Mouse (Mus musculus) embryo, embryonic 9.5 days (tissue): ENCODE results near the gene Lclat1.
A peak's percentile ranks its signal among the peaks of the same experiment; 100 is the strongest.

Experiments used
- DNase-seq: peaks from one replicate; pipeline ENCODE4 v3.0.0-alpha.2; 2017; ENCODE audit errors: extremely low spot score

Lclat1 gene

GRCm38 (mm10) chr17:73091368-73091767, 16.4 kb upstream of the Lclat1 start:
- no peak for DNase-seq

GRCm38 (mm10) chr17:73092103-73093097, 15.4 kb upstream of the Lclat1 start:
- DNase-seq: no peak

DNA sequence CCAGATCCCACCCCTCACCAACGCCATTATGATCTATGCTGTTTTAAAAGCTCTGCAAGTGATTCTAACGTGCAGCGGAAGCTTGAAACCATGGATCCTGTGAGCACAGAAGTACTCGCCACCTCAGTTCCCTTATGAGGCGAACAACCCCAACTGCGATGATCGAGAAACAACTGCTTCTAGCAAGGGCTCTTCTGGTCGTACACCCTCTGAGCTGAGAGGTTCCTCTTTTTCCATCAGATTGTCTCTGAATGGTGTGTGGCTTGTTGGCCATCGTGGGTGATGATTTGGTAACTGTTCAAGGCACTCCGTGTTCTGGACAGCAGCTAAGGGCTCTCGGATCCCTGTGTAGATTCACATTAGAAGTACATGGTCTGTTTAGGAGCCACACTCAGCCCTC, 12.7 kb upstream of the Lclat1 start:
- no peak for DNase-seq

DNA sequence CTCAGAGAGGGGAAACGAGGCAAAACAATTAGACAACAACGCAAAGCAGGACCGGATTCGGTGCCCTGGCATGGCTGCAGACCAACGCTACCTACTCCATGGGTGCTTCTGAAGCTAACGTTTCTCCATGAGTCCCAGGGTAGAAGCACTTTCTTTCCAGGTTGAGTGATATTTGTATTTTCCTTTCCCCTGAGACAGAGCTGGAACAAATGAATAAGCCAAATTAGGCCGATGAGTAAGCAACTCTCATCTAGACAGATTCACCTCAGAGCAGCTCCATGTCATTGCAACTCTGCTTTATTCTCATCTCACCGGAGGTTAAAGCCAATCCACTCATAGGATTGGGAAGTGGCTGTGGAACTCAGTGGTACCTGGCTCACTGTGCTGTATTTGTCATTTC, 12.2 kb upstream of the Lclat1 start:
- no peak for DNase-seq

- no peak for DNase-seq
Measured at GRCm38 (mm10) chr17:73096484-73096883, 11.3 kb upstream of the Lclat1 start.

GRCm38 (mm10) chr17:73098636-73099035, 9.1 kb upstream of the Lclat1 start:
- no peak for DNase-seq

DNA sequence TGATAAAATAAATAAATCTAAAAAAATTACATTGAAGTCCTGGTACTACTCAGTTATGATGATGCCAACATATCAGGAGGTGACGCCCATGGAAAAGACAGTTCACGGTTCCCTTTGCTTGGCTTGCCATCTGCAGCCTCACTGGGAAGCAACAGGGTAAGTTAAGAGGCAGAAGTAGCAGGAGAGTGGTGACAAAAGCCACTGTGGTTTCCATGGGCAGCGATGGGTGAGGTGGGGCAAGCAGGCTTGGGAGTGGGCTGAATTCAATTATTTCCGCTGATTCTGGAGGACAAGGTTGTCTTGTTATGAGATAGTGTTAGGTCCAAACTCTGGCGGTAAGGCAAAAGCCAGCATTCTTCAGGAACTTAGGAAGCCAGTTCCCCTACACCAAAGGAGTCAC, 7.4 kb upstream of the Lclat1 start:
- DNase-seq: no peak

- DNase-seq: no peak
Measured at GRCm38 (mm10) chr17:73102538-73102937, 5.2 kb upstream of the Lclat1 start.

DNA sequence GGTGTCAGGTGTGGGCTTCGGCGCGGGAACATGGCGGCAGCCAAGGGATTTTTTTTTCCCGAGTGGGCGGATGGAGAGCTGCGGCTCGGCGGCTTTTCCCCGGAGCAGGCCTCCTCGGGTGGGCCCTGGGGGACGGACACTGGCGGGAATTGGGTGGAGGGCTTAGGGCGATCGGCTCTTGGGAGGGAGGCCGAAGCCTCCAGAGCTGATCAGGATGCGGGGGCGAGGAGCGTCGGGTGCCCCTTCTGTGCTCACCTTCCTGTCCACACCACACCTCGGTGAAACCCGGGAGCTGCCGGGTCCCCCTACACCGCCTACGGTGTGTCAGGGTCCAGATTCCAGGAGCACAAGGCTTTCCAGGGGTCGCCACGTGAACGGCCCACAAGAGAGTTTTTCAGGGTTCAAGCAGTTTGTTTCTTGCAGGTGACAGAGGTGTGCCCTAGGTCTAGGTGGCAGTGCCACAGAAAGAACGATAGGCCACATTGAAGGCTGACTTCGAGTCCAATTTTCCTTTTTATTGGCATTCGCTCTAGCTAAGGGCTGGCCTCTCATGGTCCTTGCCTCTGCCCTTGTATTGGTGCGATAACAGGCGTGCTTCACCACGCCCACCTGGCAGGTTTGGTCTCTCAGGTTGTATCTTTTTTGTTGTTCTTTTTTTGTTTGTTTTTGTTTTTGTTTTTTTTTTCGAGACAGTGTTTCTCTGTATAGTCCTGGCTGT, 544 bp downstream of the Lclat1 start:
- no peak for DNase-seq

DNA sequence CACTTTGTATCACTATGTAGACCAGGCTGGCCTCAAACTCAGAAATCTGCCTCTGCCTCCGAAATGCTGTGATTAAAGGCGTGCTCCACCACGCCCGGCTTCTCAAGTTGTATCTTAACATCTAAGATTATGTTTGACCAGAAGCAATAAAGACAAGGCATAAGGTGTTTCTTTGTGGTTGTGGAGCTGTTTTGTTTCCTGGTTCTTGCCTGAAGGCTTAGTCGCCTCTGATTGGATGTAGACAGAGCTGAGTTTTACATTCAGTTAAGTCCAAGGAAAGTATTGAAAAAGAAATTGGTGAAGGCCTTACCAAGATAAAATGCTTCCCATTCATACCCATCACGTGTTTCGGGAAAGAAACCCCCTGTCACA, 1.1 kb downstream of the Lclat1 start:
- DNase-seq: no peak

DNA sequence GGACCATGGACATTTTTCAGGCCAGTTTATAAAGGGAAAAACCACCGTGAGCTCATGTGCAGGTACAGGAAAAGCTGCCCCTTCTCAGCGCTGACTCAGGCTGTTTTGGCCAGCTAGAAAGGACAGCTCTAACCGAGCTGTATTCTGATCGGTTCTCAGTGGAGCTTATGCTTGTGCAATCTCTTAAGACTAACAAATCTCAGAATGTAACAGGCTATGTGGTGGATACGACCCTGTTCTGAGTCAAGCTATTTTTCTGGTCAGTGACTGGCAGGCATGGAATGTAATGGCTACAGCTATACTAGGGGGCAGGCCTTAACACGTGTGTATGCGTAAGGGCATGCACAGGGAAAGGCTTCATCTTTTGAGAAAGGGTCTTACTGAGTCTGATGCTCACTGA, 4.3 kb downstream of the Lclat1 start:
- DNase-seq: no peak

DNA sequence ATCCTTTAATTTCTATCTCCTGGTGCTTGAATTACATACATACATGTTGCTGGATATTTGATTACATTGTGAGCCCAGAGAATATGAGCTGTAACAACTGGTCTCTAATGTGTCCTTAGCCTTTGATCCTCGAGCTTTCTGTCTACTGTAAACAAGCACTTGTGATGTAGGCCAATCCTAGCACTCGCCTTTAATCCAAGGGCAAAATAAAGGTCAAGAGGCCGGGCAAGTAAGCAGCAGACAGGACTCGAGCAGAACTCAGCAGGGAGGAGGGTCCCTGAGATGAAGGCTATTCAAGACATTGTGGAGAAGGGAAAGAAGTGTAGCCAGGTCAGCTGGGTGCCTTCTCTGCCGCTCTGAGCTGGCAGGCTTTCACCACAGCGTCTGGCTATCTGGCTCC, 4.8 kb downstream of the Lclat1 start:
- DNase-seq: peak; percentile 33

- DNase-seq: no peak
Measured at GRCm38 (mm10) chr17:73113230-73113629, 5.4 kb downstream of the Lclat1 start.

GRCm38 (mm10) chr17:73118134-73118533, 10.3 kb downstream of the Lclat1 start:
- DNase-seq: no peak

GRCm38 (mm10) chr17:73118702-73119101, 10.9 kb downstream of the Lclat1 start:
- no peak for DNase-seq

DNA sequence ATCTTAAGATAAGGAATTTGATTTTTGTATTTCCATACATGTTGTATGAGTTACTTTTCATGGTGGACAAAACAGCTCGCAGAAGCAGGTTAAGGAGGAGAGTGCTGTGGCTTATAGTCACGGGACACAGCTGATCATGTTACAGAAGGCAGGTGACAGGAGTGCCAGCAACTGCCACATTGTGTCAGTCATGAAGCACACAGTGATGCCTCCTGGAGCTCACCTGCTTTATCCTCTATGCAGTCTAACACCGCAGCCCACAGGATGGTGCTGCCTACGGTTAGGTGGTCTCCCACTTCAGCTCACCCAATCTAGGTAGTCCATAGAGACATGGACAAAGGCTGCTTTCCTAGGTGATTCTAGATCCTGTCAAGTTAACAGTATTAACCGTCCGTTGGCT, 11.4 kb downstream of the Lclat1 start:
- DNase-seq: no peak

GRCm38 (mm10) chr17:73120545-73120944, 12.8 kb downstream of the Lclat1 start:
- DNase-seq: no peak

- DNase-seq: no peak
Measured at GRCm38 (mm10) chr17:73121726-73122125, 13.9 kb downstream of the Lclat1 start.

- no peak for DNase-seq
Measured at GRCm38 (mm10) chr17:73126349-73126748, 18.6 kb downstream of the Lclat1 start.

- no peak for DNase-seq
Measured at GRCm38 (mm10) chr17:73126903-73127302, 19.1 kb downstream of the Lclat1 start.

GRCm38 (mm10) chr17:73136562-73137484, 29.0 kb downstream of the Lclat1 start:
- no peak for DNase-seq

DNA sequence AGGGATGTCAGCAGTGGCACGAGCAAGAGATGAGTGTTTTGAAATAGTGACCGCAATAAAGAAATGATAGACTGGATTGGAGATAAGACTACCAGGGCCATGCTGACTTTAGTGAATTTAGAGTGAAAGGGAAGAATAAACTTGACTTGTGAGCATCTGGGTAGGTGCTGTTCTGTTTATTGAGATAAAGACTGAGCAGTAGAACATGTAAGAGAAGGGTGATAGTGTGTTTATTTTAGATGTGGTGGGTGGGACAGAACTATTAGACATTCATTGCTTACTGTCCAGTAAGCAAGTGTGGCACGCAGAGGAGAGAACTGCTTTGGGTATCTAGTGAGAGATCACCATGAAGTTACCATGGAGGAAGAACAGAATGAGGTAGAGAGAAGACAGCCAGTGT, 30.4 kb downstream of the Lclat1 start:
- no peak for DNase-seq
